Mouse (Mus musculus): ENCODE data around the gene Tmigd3. TPM values are rescaled to one million over a fixed set of nuclear protein-coding genes. Genes with fewer than 3 reads are reported as not detected.

Gene Tmigd3
- polyA plus RNA-seq, 1 experiment from 2014 or later = not detected

DNA sequence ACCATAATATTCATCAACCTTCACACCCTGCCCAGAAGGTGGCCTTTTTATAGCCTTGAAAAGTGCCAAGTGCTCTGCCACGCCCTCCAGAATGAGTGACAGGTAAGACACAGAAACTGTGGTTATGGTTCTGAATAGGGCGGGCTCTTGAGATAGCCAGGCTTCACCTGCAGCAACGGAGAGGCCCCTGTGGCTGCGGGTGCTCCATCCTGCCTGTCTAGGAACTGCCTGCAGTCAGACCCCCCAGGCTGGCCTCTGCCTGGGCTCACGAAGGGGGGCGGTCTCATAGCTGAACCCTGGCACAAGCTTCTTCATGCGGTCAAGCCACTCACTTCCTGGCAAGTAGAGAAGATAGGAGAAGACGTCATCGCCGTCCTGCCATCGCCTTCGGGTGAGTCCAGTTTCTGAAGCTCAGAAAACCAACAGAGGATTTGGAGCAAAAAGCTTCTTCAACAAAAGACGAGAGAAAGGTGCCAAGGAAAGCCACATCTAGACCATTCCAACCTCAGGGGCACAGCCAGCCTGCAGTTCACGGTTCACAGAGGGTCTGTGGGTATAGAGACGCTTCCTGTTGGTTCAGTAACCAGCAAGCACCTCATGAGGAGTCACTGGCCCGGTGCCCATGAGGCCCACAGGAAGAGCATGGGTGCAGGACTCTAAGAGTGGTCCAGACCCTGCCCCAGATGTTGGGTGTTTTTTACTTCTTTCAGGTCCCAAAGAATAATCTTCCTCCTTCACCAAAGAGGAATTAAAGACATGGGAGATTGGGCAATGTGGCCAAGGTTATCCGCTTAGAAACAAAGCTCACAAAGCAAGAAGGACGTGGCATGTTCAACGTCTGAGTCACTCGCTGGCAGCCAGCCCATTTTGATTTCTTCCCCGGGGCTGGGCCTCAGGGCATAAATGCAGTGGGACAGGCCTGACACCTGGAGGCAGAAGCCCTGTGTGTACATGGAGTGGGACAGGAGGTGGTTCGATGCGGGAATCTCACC, 24.2 kb downstream of the Tmigd3 start:
- no peaks in the 10 kb centered on the region for H3K9me3 ChIP-seq
- no peak overlapping the region for H3K4me3 ChIP-seq
- no peaks in the 10 kb centered on the region for H3K36me3 ChIP-seq
- H3K4me2 ChIP-seq = no peak overlapping the region
- WGBS = 80% methylated on average over 23 of the region's 23 CpGs
- no peak overlapping the region for H3K9ac ChIP-seq
- no peaks in the 10 kb centered on the region for H3K27me3 ChIP-seq
- no peak for ATAC-seq (ENCODE audit: low read depth)
- no peak overlapping the region for H3K27ac ChIP-seq (replicated peaks)
- H3K4me1 ChIP-seq (replicated peaks) = 0 out of 2 replicates have a peak, but pooled peaks cover 7% of the 10 kb centered on the region

DNA sequence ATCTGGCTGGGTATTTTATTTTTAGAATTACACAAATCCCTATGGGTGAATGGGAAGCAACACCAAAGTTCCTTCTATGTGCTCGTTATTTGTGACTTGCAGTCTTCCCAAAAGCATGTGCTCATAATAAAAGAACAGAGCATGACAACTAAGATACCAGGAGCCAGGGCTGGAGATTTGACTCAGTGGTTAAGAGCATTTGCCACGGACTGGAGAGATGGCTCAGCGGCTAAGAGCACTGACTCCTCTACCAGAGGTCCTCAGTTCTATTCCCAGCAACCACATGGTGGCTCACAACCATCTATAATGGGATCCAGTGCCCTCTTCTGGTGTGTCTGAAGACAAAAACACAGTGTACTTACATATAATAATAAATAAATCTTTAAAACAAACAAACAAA, 26.1 kb downstream of the Tmigd3 start:
- H3K4me3 ChIP-seq = no peak overlapping the region
- H3K27ac ChIP-seq (replicated peaks) = no peak overlapping the region
- ATAC-seq (ENCODE audit: low read depth) = no peak
- no peak overlapping the region for H3K9ac ChIP-seq
- 0 out of 2 replicates have a peak, but pooled peaks cover 7% of the 10 kb centered on the region for H3K4me1 ChIP-seq (replicated peaks)
- no peaks in the 10 kb centered on the region for H3K9me3 ChIP-seq
- no peaks in the 10 kb centered on the region for H3K27me3 ChIP-seq
- 85% methylated on average over 3 of the region's 3 CpGs for WGBS
- no peak overlapping the region for H3K4me2 ChIP-seq
- H3K36me3 ChIP-seq = no peaks in the 10 kb centered on the region

DNA sequence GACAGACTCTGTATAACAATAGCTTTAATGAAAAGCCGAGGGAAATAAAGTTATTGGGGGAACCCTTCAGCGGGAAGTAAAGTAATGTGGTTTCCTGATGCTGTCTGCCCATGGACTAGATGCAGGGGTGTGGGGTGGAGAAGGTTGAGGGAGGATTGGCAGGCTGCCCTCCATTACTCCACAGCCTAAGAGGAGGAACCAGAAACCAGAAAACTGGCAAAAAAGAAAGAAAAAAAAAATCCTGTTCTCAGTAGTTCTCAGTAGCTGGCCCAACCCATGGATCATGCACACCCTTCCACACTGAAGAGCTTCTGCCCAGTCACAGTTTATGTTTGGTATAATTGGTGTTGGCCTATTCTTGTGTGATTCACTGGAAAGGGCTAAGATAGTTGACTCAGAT, 27.6 kb downstream of the Tmigd3 start:
- no peak overlapping the region for H3K4me2 ChIP-seq
- no peaks in the 10 kb centered on the region for H3K27me3 ChIP-seq
- H3K9ac ChIP-seq = no peak overlapping the region
- 0 out of 2 replicates have a peak, but pooled peaks cover 7% of the 10 kb centered on the region for H3K4me1 ChIP-seq (replicated peaks)
- H3K36me3 ChIP-seq = no peaks in the 10 kb centered on the region
- WGBS = 79% methylated on average over 2 of the region's 2 CpGs
- no peak for ATAC-seq (ENCODE audit: low read depth)
- H3K9me3 ChIP-seq = no peaks in the 10 kb centered on the region
- no peak overlapping the region for H3K4me3 ChIP-seq
- H3K27ac ChIP-seq (replicated peaks) = no peak overlapping the region

DNA sequence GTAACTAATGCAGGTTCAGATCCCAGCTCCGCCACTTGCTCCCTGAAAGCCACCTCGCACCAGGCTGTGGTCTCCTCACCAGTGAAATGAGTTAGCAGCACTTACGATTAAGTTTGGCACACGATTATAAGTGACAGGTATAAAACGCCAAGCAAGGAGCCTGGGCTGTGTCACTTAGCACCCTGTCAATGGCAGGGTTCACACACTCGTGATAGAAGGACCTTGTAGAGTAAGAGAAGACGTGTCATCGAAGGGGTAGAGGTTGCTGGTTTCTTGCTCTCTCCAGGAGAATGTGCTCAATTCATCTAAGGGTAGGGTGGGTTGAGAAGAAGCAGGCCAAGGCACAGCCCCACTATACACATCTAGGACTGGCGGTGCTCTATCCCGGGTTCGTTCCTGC, 28.2 kb downstream of the Tmigd3 start:
- 90% methylated on average over 11 of the region's 11 CpGs for WGBS

DNA sequence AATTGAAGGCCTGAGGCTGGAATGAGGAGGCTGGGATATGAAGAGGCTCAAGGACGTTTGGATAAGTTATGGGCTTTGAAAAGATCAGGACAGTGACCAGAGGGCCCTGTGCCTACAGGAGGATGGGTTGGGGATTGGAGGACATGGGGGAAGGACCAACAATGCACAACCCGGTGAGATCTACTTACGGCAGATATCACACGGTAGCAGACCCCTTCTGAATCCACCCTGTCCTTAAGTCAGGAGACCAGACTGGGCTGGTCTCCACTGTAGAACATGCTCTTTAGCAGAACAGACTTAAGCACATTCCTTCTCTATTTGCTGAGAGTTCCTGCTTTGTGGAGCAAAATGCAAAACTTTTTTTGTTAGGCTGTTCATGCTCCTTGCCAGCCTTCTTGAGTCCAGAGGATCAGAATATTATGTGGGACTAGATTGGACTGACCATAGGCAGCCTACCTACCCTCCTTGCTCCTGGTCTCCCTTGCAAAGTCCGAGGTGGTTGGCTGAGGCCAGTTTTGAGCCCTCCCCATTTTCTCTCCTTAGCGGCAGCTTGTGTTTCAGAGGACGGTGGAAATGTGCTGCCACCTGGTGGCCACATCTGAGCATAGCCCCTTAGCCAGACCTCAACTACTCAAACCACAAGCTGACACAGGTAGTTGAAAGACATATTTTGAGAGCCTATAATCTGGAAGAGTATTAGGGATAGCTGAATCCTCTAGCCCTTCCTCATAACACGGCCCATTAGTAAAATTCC, 28.9 kb downstream of the Tmigd3 start:
- peak; percentile 61; the same call in 1 of the 2 replicates for ATAC-seq (ENCODE audit: low read depth)
- Histone ChIP-seq H3K9ac (no peak overlapping the region), H3K27me3 (no peaks in the 10 kb centered on the region), H3K4me1 (replicated peaks) (0 out of 2 replicates have a peak, but pooled peaks cover 2% of the 10 kb centered on the region), H3K4me3 (no peak overlapping the region), H3K9me3 (no peaks in the 10 kb centered on the region), H3K27ac (replicated peaks) (no peak overlapping the region), H3K4me2 (no peak overlapping the region), H3K36me3 (no peaks in the 10 kb centered on the region)
- WGBS = 39% methylated on average over 8 of the region's 8 CpGs

More for the DNA sequence above, 28.2 kb downstream of the Tmigd3 start:
- Histone ChIP-seq H3K4me2 (no peak overlapping the region), H3K4me1 (replicated peaks) (0 out of 2 replicates have a peak, but pooled peaks cover 7% of the 10 kb centered on the region), H3K27me3 (no peaks in the 10 kb centered on the region), H3K36me3 (no peaks in the 10 kb centered on the region), H3K9ac (no peak overlapping the region), H3K27ac (replicated peaks) (no peak overlapping the region), H3K4me3 (no peak overlapping the region), H3K9me3 (no peaks in the 10 kb centered on the region)
- peak; percentile 23; the same call in 1 of the 2 replicates for ATAC-seq (ENCODE audit: low read depth)

DNA sequence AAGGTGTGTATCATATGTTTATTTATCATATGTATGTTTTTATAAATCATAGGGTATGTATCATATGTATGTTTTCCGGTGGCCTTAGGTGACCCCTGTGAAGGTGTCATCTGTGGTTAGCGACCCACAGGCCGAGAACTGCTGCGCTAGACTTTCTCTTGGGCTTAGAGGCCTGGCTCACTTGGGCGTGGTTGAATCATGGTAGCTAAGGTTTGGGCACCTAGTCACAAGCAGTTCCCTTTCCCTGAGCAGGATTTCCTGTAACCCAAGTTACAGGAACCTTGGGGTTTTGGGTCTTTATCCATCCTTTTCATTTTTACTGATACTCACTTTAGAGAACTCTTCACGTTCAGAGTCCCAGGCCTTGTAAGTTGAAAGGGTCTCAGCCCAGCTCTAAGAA, 29.6 kb downstream of the Tmigd3 start:
- Histone ChIP-seq H3K9ac (no peak overlapping the region), H3K4me3 (no peak overlapping the region), H3K27me3 (no peaks in the 10 kb centered on the region), H3K4me2 (no peak overlapping the region), H3K4me1 (replicated peaks) (no peaks in the 10 kb centered on the region), H3K27ac (replicated peaks) (no peak overlapping the region), H3K9me3 (no peaks in the 10 kb centered on the region), H3K36me3 (no peaks in the 10 kb centered on the region)
- 78% methylated on average over 6 of the region's 6 CpGs for WGBS
- no peak for ATAC-seq (ENCODE audit: low read depth)

DNA sequence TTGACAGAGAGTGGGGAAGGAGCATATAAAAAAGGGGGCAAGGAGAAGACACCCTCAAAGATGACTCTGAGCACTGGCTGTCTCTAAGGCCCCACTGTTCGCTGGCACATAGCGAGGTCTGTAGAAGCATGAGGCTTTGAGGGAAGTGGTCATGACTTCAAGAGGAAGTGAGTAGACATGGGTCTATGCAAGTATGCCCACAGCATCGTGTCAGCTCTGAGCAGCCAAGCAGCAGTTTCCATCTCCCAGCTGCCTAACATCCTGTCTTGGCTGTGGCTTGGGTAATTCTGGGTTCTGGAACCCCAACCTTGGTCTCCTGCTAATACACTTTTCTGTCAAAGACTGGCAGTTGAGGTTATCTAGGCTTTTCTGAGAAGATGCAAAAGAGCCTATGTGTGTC, 30.0 kb downstream of the Tmigd3 start:
- Histone ChIP-seq H3K9me3 (no peaks in the 10 kb centered on the region), H3K36me3 (no peaks in the 10 kb centered on the region), H3K27me3 (no peaks in the 10 kb centered on the region), H3K27ac (replicated peaks) (no peak overlapping the region), H3K9ac (no peak overlapping the region), H3K4me1 (replicated peaks) (no peaks in the 10 kb centered on the region), H3K4me2 (no peak overlapping the region), H3K4me3 (no peak overlapping the region)
- whole genome bisulfite sequencing = 84% methylated on average over 3 of the region's 3 CpGs
- no peak for ATAC-seq (ENCODE audit: low read depth)

DNA sequence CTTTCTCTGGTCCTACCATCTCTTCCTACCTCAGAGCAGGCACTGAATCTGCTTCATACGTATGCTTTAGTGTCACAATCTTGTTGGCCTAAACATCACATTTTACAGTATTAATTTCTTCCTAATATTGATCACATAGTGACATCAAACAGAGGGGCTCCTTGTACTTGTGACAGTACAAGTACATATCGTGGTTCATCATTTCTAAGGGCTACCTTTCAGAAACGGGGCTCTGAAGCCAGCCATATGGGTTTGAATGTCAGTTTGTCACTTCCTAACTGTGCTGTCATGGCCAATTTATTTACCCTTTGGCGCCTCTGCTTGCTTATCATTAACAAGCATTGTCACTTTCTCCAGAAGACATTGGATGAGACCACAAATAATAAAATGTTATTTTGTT, 30.8 kb downstream of the Tmigd3 start:
- Histone ChIP-seq H3K4me3 (no peak overlapping the region), H3K4me1 (replicated peaks) (no peaks in the 10 kb centered on the region), H3K27me3 (no peaks in the 10 kb centered on the region), H3K9me3 (no peaks in the 10 kb centered on the region), H3K4me2 (no peak overlapping the region), H3K36me3 (no peaks in the 10 kb centered on the region), H3K27ac (replicated peaks) (no peak overlapping the region), H3K9ac (no peak overlapping the region)
- 76% methylated on average over 4 of the region's 4 CpGs for WGBS
- no peak for ATAC-seq (ENCODE audit: low read depth)

DNA sequence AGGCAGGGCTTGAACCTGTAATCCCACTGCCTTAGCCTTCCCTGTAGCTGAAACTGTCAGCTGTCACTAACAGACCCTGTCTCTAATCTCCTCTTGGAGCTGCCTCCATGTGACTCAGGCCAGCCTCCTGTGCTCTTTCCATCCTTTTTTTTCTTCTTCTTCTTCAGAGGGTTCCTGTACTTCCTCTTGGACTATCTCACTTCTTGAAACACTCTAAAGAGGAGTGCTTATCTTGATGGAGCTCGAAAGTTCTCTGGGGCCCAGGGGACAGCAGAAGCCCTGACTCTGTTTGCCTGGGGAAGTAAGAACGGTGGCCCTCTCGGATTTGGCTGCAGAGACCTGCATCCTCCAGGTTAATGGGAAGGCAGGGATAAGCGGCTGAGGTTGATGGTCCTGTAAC, 33.5 kb downstream of the Tmigd3 start:
- Histone ChIP-seq H3K27ac (replicated peaks) (no peak overlapping the region), H3K4me3 (no peak overlapping the region), H3K36me3 (no peaks in the 10 kb centered on the region), H3K27me3 (no peaks in the 10 kb centered on the region), H3K9me3 (no peaks in the 10 kb centered on the region), H3K9ac (no peak overlapping the region), H3K4me1 (replicated peaks) (no peaks in the 10 kb centered on the region), H3K4me2 (no peak overlapping the region)
- 79% methylated on average over 4 of the region's 4 CpGs for WGBS
- ATAC-seq (ENCODE audit: low read depth) = no peak

DNA sequence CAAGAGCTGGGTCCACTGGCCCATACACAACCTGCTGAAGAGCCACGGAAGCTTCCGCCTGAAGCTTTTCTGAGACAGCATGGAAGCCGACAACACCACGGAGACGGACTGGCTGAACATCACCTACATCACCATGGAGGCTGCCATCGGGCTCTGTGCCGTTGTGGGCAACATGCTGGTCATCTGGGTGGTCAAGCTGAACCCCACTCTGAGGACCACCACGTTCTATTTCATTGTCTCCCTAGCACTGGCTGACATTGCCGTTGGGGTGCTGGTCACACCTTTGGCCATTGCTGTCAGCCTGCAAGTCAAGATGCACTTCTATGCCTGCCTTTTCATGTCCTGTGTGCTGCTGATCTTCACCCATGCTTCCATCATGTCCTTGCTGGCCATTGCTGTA, 34.0 kb downstream of the Tmigd3 start:
- Histone ChIP-seq H3K4me3 (no peak overlapping the region), H3K36me3 (no peaks in the 10 kb centered on the region), H3K27ac (replicated peaks) (no peak overlapping the region), H3K27me3 (no peaks in the 10 kb centered on the region), H3K4me1 (replicated peaks) (no peaks in the 10 kb centered on the region), H3K4me2 (no peak overlapping the region), H3K9ac (no peak overlapping the region), H3K9me3 (no peaks in the 10 kb centered on the region)
- ATAC-seq (ENCODE audit: low read depth) = no peak
- WGBS = 94% methylated on average over 9 of the region's 9 CpGs

DNA sequence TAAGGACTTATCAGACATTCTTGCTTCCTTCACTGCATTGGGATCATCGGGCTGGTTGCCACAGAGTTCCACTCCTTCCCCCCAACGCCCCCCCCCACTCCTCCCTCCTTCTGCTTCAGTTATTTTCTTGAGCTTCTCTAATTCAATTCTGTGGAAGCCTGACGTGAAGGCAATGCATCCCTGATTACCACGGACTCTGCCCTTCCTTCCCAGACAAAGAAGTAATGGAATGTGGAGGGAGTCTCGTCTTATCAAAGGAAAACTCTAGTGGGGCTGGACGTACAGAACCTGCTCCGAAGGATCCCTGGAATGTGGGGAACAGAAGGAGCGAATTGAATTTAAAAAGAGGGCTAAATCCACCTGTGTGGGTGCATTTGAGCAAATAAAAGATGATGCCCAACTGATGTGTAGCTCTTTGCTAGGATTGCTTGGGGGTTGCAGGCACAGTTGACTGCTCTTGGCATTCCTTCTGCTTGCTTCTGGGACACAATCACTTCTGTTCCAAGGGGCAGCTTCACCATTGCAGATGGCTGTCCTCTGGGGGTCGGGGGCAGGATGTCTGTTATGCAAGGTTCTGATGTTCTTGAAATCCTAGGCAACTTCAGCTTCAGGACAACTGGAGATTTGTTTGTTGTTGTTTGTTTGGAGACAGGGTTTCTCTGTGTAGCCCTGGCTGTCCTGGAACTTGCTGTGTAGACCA, 37.4 kb downstream of the Tmigd3 start:
- no peaks in the 10 kb centered on the region for H3K36me3 ChIP-seq
- H3K27me3 ChIP-seq = no peaks in the 10 kb centered on the region
- ATAC-seq (ENCODE audit: low read depth) = no peak
- no peaks in the 10 kb centered on the region for H3K4me1 ChIP-seq (replicated peaks)
- H3K9me3 ChIP-seq = no peaks in the 10 kb centered on the region
- no peak overlapping the region for H3K4me3 ChIP-seq
- no peak overlapping the region for H3K4me2 ChIP-seq
- H3K27ac ChIP-seq (replicated peaks) = no peak overlapping the region
- no peak overlapping the region for H3K9ac ChIP-seq
- WGBS = 54% methylated on average over 9 of the region's 9 CpGs

DNA sequence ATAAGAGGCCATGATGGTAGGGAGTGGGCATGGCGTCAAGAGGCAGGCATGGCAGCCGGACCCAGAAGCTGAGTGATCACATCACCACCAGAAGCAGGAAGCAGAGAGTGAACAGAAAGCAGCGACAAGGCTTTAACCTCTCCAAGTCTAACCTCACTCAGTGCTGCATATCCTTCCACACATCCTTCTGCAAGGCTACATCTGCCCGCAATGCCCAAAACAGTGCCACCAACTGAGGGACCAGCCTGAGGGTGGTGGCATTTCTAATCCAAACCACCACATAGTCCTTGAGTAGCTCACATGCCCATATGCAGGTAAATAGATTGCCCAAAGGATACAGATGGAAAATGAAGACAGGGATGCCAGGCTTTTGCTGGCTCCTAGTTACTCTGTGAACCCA, 38.3 kb downstream of the Tmigd3 start:
- WGBS = 95% methylated on average over 4 of the region's 4 CpGs
- no peak overlapping the region for H3K9ac ChIP-seq

More for the DNA sequence above, 38.3 kb downstream of the Tmigd3 start:
- H3K27ac ChIP-seq (replicated peaks) = no peak overlapping the region
- no peak for ATAC-seq (ENCODE audit: low read depth)
- H3K36me3 ChIP-seq = no peaks in the 10 kb centered on the region
- no peak overlapping the region for H3K4me2 ChIP-seq
- H3K4me3 ChIP-seq = no peak overlapping the region
- H3K27me3 ChIP-seq = no peaks in the 10 kb centered on the region
- no peaks in the 10 kb centered on the region for H3K9me3 ChIP-seq
- no peaks in the 10 kb centered on the region for H3K4me1 ChIP-seq (replicated peaks)
